Mouse (Mus musculus) erythroblast, embryonic 14.5 days (primary cell): Measurements from ENCODE around the gene Gm17581.

ENCODE experiments used
- GATA1 ChIP-seq: IDR thresholded peaks from 2 replicates; pipeline ENCODE4 v1.6.1; 2012; ENCODE audit warnings: low read length, inconsistent platforms, mixed read lengths
- TAL1 ChIP-seq: IDR thresholded peaks from 3 replicates; pipeline ENCODE4 v1.6.1; 2012; ENCODE audit warnings: low read length, inconsistent platforms, mixed read lengths

DNA sequence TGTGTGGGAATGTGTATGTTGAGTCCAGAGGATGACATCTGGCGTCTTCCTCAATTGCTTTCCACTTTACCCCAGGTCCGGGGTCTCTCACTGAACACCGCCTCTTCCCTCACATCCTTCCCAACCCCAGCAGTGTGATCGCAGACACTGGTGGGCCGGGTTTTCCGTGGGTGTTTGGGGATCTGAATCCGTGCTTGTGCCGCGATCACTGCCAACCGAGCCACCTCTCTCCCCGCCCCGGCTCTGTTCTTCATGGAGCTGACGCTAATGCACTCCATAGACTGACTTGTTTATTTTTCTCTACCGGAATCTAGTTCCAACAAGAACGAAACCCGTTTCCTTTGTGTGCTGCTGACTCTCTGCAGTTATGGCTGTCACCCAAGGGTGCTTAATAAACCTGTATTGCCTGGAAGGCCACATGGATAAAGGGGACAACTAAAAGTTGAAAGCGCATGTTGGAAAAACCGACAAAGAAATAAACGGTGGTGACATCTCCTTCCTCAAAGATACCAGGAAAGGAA is 34.2 kb downstream of the Gm17581 start:
- TF ChIP-seq GATA1 (no peak), TAL1 (no peak)
